Mouse (Mus musculus): ENCODE measurements around the gene Piezo1. TPM values are rescaled to one million over a fixed set of nuclear protein-coding genes. Genes with fewer than 3 reads are reported as not detected.

The Piezo1 gene
- total and polyA plus RNA-seq, 3 experiments, result 21.1 to 59.7 (median 41.6) TPM

DNA sequence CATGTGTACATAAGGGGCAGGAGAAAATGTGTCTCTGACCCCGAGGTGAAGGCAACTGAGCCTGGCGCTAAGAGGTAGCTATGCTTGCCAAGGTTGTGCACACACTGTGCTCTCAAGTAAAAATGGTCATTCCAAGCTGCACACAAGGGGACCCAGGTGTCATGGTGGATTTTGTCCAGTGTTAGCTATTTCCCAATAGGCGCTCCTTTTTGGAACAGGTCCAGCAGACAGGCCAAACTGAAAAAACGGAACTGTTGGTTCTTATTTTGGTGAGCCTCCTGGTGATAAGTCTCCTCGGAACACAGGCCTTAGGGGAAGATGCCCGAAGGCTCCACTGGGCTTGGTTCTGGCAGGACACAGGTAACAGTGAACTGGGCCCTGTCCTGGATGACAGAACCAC, 96.7 kb downstream of the Piezo1 start:
- Histone ChIP-seq H3K27ac (ENCODE audit: insufficient read depth, low read depth) (no peak overlapping the region), H3K9me3 (replicated peaks; ENCODE audit: low read length) (no peaks in the 10 kb centered on the region), H3K27me3 (replicated peaks) (peaks cover 20% of the 10 kb centered on the region), H3K9ac (ENCODE audit: insufficient read depth, low read depth) (no peak overlapping the region), H3K4me2 (ENCODE audit: insufficient read depth, low read depth, poor library complexity, severe bottlenecking) (no peak overlapping the region), H3K4me3 (replicated peaks in 1 of 3; ENCODE audit: low read depth in 2 of 3, low read length in 2 of 3, poor library complexity in 1 of 3) (no peak overlapping the region), H3K79me2 (replicated peaks; ENCODE audit: control insufficient read depth, extremely low read depth, insufficient read depth, poor library complexity, severe bottlenecking) (no peaks in the 10 kb centered on the region), H3K4me1 (ENCODE audit: control insufficient read depth in 1 of 2, insufficient read depth in 2 of 2) (peaks cover 2 to 24% of the 10 kb centered on the region in 2 experiments; a peak in 3 of 4 replicates), H3K36me3 (replicated peaks in 1 of 2; ENCODE audit: control insufficient read depth in 1 of 2, insufficient read depth in 1 of 2, low read length in 1 of 2) (no peaks in the 10 kb centered on the region)
- DNase-seq (ENCODE audit: extremely low read depth), result no peak
- in situ Hi-C loops (cut with MboI; ENCODE audit: low pct_ligation_motif_present, low pct_unique_long_range_greater_than_20kb, low sequenced_read_pairs) (no loop called here), dilution Hi-C loops (cut with MboI; ENCODE audit: extremely low pct_ligation_motif_present, extremely low pct_unique_long_range_greater_than_20kb, low sequenced_read_pairs) (no loop called here)
- TF ChIP-seq NRF1 (IDR thresholded peaks at IDR 0.05; ENCODE audit: low read depth, low read length) (no peak), ZNF384 (IDR thresholded peaks at IDR 0.05; ENCODE audit: low read depth, low read length) (no peak), MAFK (IDR thresholded peaks at IDR 0.05; ENCODE audit: insufficient replicate concordance, low read length) (no peak), PAX5 (IDR thresholded peaks at IDR 0.05; ENCODE audit: low read length) (no peak), POLR2AphosphoS2 (IDR thresholded peaks at IDR 0.05; ENCODE audit: low read depth, low read length) (no peak), USF2 (conservative IDR thresholded peaks at IDR 0.05; ENCODE audit: low read depth, low read length) (no peak), MAX (IDR thresholded peaks at IDR 0.05; ENCODE audit: low read length) (no peak)

DNA sequence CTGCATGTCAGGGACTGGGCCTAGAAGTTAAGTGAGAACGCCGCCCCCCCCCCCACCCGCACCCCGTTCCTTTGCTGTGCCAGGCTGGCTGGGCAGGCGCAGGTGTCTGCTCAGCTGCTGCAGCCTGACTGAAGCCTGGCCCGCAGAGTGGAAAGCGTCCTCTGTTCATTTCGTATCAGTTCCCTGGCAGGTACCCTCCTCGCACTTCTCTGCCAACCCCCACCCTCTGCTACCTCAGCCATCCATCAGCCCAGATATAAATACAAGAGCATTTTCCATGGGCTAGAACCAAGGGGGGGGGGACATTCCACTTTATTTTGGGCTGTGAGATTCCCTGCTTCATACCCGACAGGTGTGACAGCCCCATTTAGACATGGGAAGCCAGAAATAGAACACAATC, 99.0 kb downstream of the Piezo1 start:
- Histone ChIP-seq H3K4me2 (ENCODE audit: insufficient read depth, low read depth, poor library complexity, severe bottlenecking) (no peak overlapping the region), H3K4me3 (replicated peaks in 1 of 3; ENCODE audit: low read depth in 2 of 3, low read length in 2 of 3, poor library complexity in 1 of 3) (no peak overlapping the region), H3K9me3 (replicated peaks; ENCODE audit: low read length) (no peaks in the 10 kb centered on the region), H3K27ac (ENCODE audit: insufficient read depth, low read depth) (no peak overlapping the region), H3K4me1 (ENCODE audit: control insufficient read depth in 1 of 2, insufficient read depth in 2 of 2) (peaks cover under 1 to 11% of the 10 kb centered on the region in 2 experiments; a peak in 3 of 4 replicates), H3K36me3 (replicated peaks in 1 of 2; ENCODE audit: control insufficient read depth in 1 of 2, insufficient read depth in 1 of 2, low read length in 1 of 2) (no peaks in the 10 kb centered on the region), H3K9ac (ENCODE audit: insufficient read depth, low read depth) (no peak overlapping the region), H3K27me3 (replicated peaks) (peaks cover 8% of the 10 kb centered on the region), H3K79me2 (replicated peaks; ENCODE audit: control insufficient read depth, extremely low read depth, insufficient read depth, poor library complexity, severe bottlenecking) (no peaks in the 10 kb centered on the region)
- dilution Hi-C loops (cut with MboI; ENCODE audit: extremely low pct_ligation_motif_present, extremely low pct_unique_long_range_greater_than_20kb, low sequenced_read_pairs) (no loop called here), in situ Hi-C loops (cut with MboI; ENCODE audit: low pct_ligation_motif_present, low pct_unique_long_range_greater_than_20kb, low sequenced_read_pairs) (no loop called here)
- no peak for DNase-seq (ENCODE audit: extremely low read depth)
- no peak for TF ChIP-seq UBTF (IDR thresholded peaks at IDR 0.05; ENCODE audit: low read depth, low read length)
- TF ChIP-seq GABPA (IDR thresholded peaks at IDR 0.05; ENCODE audit: insufficient replicate concordance, low read depth, low read length), result no peak
- no peak for TF ChIP-seq ZNF384 (IDR thresholded peaks at IDR 0.05; ENCODE audit: low read depth, low read length)
- no peak for TF ChIP-seq MYC (IDR thresholded peaks at IDR 0.05; ENCODE audit: low read depth, low read length)
- no peak for TF ChIP-seq MAX (IDR thresholded peaks at IDR 0.05; ENCODE audit: low read length)
- TF ChIP-seq POLR2A (IDR thresholded peaks at IDR 0.05; ENCODE audit: low read depth, low read length), result no peak
- TF ChIP-seq HCFC1 (IDR thresholded peaks at IDR 0.05; ENCODE audit: low read depth, low read length), result no peak
- TF ChIP-seq SIN3A (IDR thresholded peaks at IDR 0.05; ENCODE audit: low read length), result no peak
- TF ChIP-seq TCF12 (IDR thresholded peaks at IDR 0.05; ENCODE audit: low read depth, low read length), result no peak
- no peak for TF ChIP-seq RCOR1 (conservative IDR thresholded peaks at IDR 0.05; ENCODE audit: low read depth, low read length)
- TF ChIP-seq MAFK (IDR thresholded peaks at IDR 0.05; ENCODE audit: insufficient replicate concordance, low read length), result no peak
- no peak for TF ChIP-seq NELFE (IDR thresholded peaks at IDR 0.05; ENCODE audit: low read depth, low read length)
- TF ChIP-seq TBP (conservative IDR thresholded peaks at IDR 0.05; ENCODE audit: low read depth, low read length), result no peak
- TF ChIP-seq CTCF (conservative IDR thresholded peaks at IDR 0.05 in 1 of 2, IDR thresholded peaks at IDR 0.05 in 1 of 2; ENCODE audit: low read depth in 2 of 2, low read length in 2 of 2), result no peak
- TF ChIP-seq KAT2A (IDR thresholded peaks at IDR 0.05; ENCODE audit: insufficient replicate concordance, low read length), result no peak
- TF ChIP-seq ZC3H11A (IDR thresholded peaks at IDR 0.05; ENCODE audit: low read depth, low read length), result no peak
- no peak for TF ChIP-seq E2F4 (IDR thresholded peaks at IDR 0.05; ENCODE audit: insufficient replicate concordance, low read depth, low read length)
- TF ChIP-seq MXI1 (IDR thresholded peaks at IDR 0.05; ENCODE audit: low read depth, low read length), result no peak
- TF ChIP-seq ETS1 (conservative IDR thresholded peaks at IDR 0.05; ENCODE audit: low read depth, low read length), result no peak
- no peak for TF ChIP-seq JUN (IDR thresholded peaks at IDR 0.05; ENCODE audit: insufficient read depth, low read depth, low read length)
